Mouse (Mus musculus): Measurements from ENCODE around the gene Dhdds.

Gene Dhdds

GRCm38 (mm10) chr4:134000466-134001438 is at the start of gene Dhdds:
TSS of gene Dhdds (minus strand) at chr4:134000918.
- DNase-seq (ENCODE audit: low read depth in 1 of 2, low spot score in 2 of 2) = peak; percentile 92 to 94

DNA sequence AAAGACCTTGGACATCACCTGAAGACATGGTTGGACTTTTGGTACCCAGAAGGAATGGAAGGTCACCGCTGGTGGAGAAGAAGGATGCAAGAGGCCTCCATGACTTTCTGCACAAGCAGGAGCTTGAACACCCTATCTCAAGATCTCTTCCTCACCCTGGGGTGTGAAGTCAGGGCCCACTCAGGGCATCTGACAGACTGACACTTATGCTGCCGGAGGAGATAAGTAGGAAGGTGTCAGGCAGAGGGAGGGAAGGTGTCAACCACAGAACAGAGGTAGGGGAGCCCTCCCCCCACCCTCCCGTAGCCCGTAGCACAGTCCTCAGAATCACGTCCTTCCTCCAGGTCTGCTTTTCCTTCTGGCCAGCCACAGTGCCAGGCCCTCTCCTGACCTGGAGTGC is 46.9 kb upstream of the Dhdds start:
- DNase-seq (ENCODE audit: low read depth in 1 of 2, low spot score in 2 of 2) = no peak

GRCm38 (mm10) chr4:134043041-134043440 is 42.3 kb upstream of the Dhdds start:
- no peak for DNase-seq (ENCODE audit: low read depth in 1 of 2, low spot score in 2 of 2)

GRCm38 (mm10) chr4:134041317-134042123 is 40.8 kb upstream of the Dhdds start:
- peak in 1 of 2 experiments; percentile 29 for DNase-seq (ENCODE audit: low read depth in 1 of 2, low spot score in 2 of 2)

- peak in 1 of 2 experiments; percentile 55 for DNase-seq (ENCODE audit: low read depth in 1 of 2, low spot score in 2 of 2)
Observed at GRCm38 (mm10) chr4:134035953-134036352, 35.2 kb upstream of the Dhdds start.

DNA sequence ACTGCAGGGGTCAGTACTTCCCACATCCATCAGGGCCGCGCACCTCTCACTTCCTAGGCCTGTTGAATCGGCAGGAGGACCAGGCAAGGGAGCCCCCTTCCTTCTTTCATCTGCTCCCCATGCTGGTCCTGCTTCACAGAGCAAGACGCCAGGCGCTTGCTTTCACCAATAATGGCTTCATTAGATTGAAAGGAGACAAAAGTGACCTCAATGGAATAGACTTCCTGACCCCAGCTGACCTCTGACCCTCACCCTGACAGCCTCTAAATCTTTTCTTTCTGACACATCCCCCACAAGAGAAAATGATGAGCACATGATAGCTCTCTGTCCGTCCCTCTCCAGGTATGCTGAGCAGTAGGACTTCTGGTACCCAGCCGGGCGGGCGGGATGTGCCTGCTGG is 25.1 kb upstream of the Dhdds start:
- DNase-seq (ENCODE audit: low read depth in 1 of 2, low spot score in 2 of 2) = no peak

GRCm38 (mm10) chr4:134020621-134021020 is 19.9 kb upstream of the Dhdds start:
- DNase-seq (ENCODE audit: low read depth in 1 of 2, low spot score in 2 of 2) = peak in 1 of 2 experiments; percentile 40

GRCm38 (mm10) chr4:134019641-134020351 is 19.1 kb upstream of the Dhdds start:
- DNase-seq (ENCODE audit: low read depth in 1 of 2, low spot score in 2 of 2) = no peak

DNA sequence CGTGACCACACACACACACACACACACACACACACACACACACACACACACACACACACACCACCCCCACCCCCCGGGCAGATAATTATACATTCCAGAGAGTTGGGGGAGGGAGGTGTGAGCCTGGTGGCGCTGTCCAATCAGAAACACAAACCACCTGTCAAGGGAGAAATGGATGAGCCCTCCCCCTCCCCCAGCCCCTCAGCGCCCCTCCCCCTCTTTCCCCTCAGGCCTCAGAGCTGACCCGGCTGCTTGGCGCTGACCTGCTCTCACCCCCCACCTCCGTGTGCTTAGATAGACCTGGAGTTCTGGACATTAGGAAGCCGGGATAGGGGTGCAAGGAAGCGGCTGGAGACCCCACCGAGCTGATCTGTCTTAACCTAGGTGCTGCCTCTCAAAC is 18.5 kb upstream of the Dhdds start:
- DNase-seq (ENCODE audit: low read depth in 1 of 2, low spot score in 2 of 2) = no peak

DNA sequence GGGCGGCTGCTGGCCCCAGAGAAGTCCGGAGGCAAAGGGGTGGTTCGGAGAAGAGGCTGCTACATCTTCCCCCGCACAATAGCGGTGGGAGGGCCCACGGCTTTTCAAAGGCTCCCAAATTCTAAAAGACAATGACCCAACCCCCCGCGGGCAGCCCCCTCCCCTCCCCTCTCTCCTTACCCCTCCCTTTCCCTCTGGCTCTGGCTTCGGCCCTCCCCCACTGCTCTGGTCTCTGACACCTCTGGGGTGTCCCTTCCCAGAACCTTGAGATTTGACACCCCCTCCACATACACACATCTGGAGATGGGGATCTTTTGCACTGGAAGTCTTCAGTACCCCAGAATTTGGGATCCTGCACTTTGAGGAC is 18.0 kb upstream of the Dhdds start, which contains the start of gene Lin28a:
Gene Lin28a, minus strand, starts transcription at position 63 of the 367 bp plus-strand sequence.
- DNase-seq (ENCODE audit: low read depth in 1 of 2, low spot score in 2 of 2) = no peak

GRCm38 (mm10) chr4:134018038-134018778 is 17.5 kb upstream of the Dhdds start:
- DNase-seq (ENCODE audit: low read depth in 1 of 2, low spot score in 2 of 2) = no peak

DNA sequence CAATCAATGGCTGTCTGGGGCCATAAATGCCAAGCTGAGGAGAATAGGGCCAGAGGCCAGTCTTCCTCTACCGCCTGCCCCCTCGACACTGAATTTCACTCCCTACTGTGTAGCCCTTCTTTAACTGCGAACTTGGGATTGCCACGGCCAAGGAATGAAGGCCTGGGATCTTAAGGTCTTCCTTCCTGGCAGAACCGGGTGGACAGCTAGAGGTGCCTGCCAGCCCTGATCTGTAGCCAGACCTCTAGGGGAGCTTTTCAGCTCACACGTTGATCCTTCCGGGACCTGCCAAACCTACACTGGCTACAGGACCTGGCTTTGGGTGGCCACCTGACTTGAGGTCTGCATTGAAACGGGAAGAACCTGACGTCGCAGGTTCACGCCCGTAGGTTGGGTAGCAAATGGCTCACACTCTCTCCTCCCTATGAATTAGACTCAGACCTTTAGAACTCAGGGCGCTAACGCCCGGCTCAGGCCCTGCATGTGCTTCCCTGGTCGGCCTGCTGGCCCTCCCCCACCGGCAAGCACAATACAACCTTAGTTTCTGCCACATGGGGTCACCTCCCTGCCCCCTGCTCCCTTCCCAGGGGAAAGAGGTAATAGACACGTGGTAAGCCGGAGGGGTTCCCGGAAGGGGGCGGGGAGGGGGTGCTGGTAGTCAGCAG is 16.6 kb upstream of the Dhdds start:
- no peak for DNase-seq (ENCODE audit: low read depth in 1 of 2, low spot score in 2 of 2)

DNA sequence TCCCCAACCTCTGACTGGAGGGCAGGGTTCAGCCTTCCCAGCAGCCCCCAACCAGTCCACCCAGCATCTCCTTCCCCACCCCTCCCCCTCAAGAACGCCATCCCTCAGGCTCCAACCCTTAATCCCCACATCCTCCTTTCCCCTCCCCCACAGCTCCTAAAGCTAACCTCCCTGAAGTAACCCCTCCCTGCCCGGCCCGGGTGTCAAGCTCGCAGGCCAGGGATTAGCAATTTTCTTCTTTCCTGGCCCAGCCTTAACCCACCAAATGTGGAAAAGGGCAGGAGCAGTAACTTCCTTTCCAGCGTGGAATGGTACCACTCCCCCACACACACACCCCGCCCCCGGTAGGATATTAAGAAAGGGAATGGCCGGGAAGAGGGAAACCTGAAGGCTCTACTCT is 16.0 kb upstream of the Dhdds start:
- DNase-seq (ENCODE audit: low read depth in 1 of 2, low spot score in 2 of 2) = no peak

DNA sequence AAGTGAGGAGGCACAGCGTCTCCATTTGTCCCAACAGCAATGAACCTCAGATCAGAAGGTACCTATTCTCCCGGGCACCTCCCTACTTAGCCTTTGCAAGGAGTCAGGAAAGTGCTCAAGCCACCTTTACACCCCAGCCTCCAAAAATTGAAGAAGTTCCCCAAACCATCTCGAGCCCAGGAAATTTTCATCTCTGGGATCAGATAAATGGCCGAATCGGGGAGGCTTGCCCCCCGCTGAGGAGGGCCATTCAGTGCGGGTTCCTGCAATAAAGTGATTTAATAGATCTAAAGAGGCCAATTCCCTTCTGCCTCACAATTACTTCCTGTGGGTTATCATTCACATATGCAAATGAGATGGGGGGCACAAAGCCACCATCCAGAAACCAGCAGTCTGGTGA is 15.5 kb upstream of the Dhdds start:
- no peak for DNase-seq (ENCODE audit: low read depth in 1 of 2, low spot score in 2 of 2)

GRCm38 (mm10) chr4:134012858-134013528 is 12.3 kb upstream of the Dhdds start:
- no peak for DNase-seq (ENCODE audit: low read depth in 1 of 2, low spot score in 2 of 2)

DNA sequence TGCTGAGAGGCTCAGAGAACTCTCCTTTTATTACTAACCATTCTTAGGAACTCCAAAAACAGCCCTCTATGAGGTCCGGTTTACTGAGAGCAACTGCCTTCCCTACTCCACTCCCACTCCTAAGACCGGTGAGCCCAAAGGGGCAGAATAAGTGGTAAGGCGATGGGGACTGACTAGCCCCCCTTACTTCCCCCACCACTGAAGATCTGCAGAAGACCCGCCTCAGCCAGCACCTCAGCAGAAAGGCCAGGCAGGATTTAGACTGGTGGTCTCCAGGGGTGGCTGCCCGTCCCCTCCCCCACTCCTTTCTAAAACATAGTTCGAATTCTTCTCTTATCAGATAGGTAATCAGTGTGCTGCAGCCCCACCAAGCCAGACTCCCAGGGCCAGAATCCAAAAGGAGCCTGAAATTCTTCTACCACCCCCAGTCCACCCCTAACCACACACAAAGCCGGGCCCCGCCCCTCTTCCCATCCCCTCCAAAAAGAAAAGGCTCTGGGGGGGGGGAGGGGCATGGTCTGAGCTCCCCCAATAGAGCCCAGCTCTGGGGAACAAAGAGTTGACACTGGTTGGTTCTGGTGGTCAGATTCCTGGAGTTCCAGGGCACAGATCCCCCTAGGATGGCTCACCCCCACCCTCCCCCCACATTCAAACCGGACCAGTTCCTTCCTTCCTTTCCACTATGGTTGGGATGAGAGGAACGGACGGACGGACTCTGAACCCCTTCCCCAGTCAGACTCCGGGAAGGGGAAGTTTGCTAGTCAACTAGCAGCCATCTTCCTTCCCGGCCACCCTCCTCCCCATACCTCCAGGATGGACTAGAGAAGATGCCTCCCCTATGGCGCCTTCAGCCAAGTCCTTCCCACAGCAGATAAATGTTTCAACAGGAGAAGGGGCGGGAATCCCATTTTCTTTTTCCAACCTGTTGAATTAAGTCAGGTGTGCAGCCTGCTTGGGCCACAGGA is 11.0 kb upstream of the Dhdds start:
- DNase-seq (ENCODE audit: low read depth in 1 of 2, low spot score in 2 of 2) = no peak

- DNase-seq (ENCODE audit: low read depth in 1 of 2, low spot score in 2 of 2) = no peak
Observed at GRCm38 (mm10) chr4:134009709-134010108, 9.0 kb upstream of the Dhdds start.

DNA sequence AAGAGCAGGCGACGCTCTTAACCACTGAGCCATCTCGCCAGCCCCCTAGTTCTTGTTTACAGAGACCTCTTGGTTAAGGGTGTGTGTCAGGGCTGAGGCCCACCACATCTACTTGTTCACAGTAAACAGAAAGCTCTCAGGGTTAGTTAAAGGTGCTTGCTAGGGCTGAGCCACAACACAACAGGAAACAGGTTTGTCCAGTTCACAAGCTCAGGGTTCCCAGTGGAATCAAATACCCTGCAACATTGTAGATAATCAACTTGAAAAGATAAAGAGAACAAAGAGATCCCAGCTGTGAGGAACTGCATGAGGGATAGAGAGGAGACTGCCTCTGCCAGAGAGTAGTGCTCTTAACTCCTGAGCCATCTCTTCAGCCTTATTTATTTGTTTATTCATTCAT is 6.1 kb upstream of the Dhdds start:
- DNase-seq (ENCODE audit: low read depth in 1 of 2, low spot score in 2 of 2) = no peak

All from monocyte, adult 2 months (primary cell).